Mouse (Mus musculus) olfactory bulb, adult 2 months (tissue): ENCODE data around the gene Rslcan18. TPM values are rescaled to one million over a fixed set of nuclear protein-coding genes. Genes with fewer than 3 reads are reported as not detected.

Experiments
- H3K27ac ChIP-seq: fragments of 200-500 bp; 2 replicates; pipeline ENCODE4 v1.5.1; 2012; ENCODE audit warnings: low read depth, low read length; ENCODE audit not compliant: insufficient read depth
- H3K4me1 ChIP-seq: fragments of 200-500 bp; 2 replicates; pipeline ENCODE4 v1.6.1; 2012; ENCODE audit warnings: low read length; ENCODE audit not compliant: control insufficient read depth, insufficient read depth
- H3K4me3 ChIP-seq: fragments of 200-500 bp; 2 replicates; pipeline ENCODE4 v1.5.1; 2012; ENCODE audit warnings: mild to moderate bottlenecking, low read depth, low read length, moderate library complexity; ENCODE audit not compliant: insufficient read depth
- CTCF ChIP-seq: fragments of 200-500 bp; IDR thresholded peaks from 2 replicates; pipeline ENCODE4 v1.5.1; 2012; ENCODE audit warnings: low read depth, mild to moderate bottlenecking, low read length, moderate library complexity; ENCODE audit not compliant: insufficient read depth
- POLR2A ChIP-seq: fragments of 200-500 bp; IDR thresholded peaks from 2 replicates; pipeline ENCODE4 v1.6.1; 2012; ENCODE audit warnings: mild to moderate bottlenecking, low read depth, low read length, moderate library complexity; ENCODE audit not compliant: insufficient read depth
- WGBS: fragments of 180-500 bp; shearing (Covaris S2); methylation state at CpG from one replicate; pipeline ENCODE4 v1.1.7; 2018; 5-methylcytosine and 5-hydroxymethylcytosine counted together
- polyA plus RNA-seq: library from polyadenylated mRNA; stranded (reverse); fragments of >200 nt; gene quantifications from 2 replicates; pipeline ENCODE4 v1.2.4, GENCODE M21; 2012; ENCODE audit warnings: low replicate concordance; ENCODE audit not compliant: missing spikeins, insufficient read depth, insufficient read length

Rslcan18 gene
- polyA plus RNA-seq, 1 experiment = not detected

DNA sequence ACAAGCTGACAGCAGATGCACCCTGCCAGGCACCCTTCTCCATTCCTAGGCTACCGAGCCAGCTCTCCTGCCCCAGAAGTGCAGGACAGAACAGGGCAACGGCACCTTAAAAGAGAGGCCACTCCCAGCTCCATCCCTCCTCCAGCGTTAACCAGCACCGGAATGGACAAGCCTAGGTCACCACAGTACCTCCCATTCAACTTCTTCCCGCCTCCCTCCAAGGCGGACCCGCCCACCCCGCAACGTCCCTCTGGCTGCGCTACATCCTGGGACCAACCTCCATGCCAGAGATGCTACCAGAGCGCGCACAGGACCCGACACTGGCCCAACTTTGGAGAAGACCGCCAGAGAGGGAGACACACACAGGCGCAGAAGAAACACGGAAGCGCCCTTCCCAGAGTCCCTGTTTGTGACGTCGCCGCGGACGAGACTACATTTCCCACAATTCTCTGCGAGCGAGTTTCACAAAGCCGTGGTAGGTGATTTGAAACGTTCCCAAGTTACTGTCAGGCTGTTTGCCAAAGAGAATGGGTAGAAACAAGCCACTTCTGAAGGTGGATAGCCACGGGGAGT is 55.2 kb downstream of the Rslcan18 start, which contains the start of gene Zfp712:
Zfp712 (minus strand) TSS at position 385 of the 573 bp plus-strand sequence.
- WGBS = under 1% methylated on average over 27 of the region's 27 CpGs
- TF ChIP-seq POLR2A = peak; percentile 37; the same call in 1 of the 2 replicates
- TF ChIP-seq CTCF = no peak
- Histone ChIP-seq H3K4me1 (no peaks in the 10 kb centered on the region; the same call in 1 of the 2 replicates), H3K4me3 (peak within 1 kb of the TSS; percentile 78), H3K27ac (no peak within 1 kb of the TSS)

DNA sequence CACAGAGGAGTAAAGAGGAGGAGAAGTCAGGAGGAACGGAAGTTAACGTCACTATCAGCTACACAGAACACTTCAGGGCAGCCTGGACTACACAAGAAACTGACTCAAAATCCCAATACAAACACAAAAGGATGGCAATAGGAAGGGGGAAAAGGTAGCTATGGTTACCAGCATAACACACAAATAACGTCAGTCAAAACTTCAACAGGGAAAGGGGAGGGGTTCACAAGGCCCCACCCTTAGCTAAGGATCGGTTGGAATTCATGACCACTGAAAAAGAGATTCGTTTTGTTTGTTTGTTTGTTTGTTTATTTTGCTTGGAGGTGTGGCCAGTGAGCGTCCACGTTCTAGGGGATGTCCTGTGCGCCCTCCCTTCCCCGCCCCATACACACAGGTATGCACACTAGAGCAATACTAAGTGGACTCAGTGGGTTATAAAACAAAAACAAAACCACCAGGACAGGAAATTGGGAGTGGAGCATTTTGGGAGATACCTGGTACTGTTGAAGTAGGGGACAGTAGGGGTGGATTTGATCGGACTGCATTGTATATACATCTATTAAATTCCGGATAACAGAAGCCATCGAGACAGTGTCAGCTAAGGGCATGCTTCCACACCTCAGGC is 55.8 kb downstream of the Rslcan18 start:
- no peaks in the 10 kb centered on the region; the same call in 1 of the 2 replicates for H3K4me1 ChIP-seq
- 4% methylated on average over 12 of the region's 12 CpGs for WGBS
- peak overlapping the region; percentile 78 for H3K4me3 ChIP-seq
- no peak overlapping the region for H3K27ac ChIP-seq
- no peak for TF ChIP-seq CTCF
- no peak for TF ChIP-seq POLR2A

Other genes starting within 250 kb of the Rslcan18 start
- not detected in 2 replicates for gene Gm10767, start 211.3 kb downstream of the Rslcan18 start, polyA plus RNA-seq
- gene Zfp712, start 55.1 kb downstream of the Rslcan18 start, polyA plus RNA-seq = not detected in 2 replicates
- gene Zfp708, start 18.3 kb downstream of the Rslcan18 start, polyA plus RNA-seq = not detected in 2 replicates
- gene Gm28557, start 7.7 kb downstream of the Rslcan18 start, polyA plus RNA-seq = not detected in 2 replicates
- gene Zfp759, start 5.4 kb upstream of the Rslcan18 start, polyA plus RNA-seq = not detected in 2 replicates
- not detected in 2 replicates for gene Rsl1, start 56.9 kb upstream of the Rslcan18 start, polyA plus RNA-seq
- gene Zfp455, start 78.2 kb upstream of the Rslcan18 start, polyA plus RNA-seq = not detected in 2 replicates
- not detected in 2 replicates for gene Zfp458, start 162.2 kb upstream of the Rslcan18 start, polyA plus RNA-seq
- not detected in 2 replicates for gene Zfp457, start 190.2 kb upstream of the Rslcan18 start, polyA plus RNA-seq
- not detected in 2 replicates for gene Zfp595, start 216.3 kb upstream of the Rslcan18 start, polyA plus RNA-seq
- not detected in 2 replicates for gene Gm28044, start 244.3 kb upstream of the Rslcan18 start, polyA plus RNA-seq
- gene Zfp953, start 244.3 kb upstream of the Rslcan18 start, polyA plus RNA-seq = not detected in 2 replicates